Mouse (Mus musculus) limb, embryonic 15.5 days (tissue): Measurements from ENCODE around the gene Ttbk2. TPM values are rescaled to one million over a fixed set of nuclear protein-coding genes. Genes with fewer than 3 reads are reported as not detected.

Experiments used
- ATAC-seq: fragments of 200-750 bp; cut with Nextera tagmentation; 2 replicates; pipeline ENCODE4 v1.8.0; 2017; ENCODE audit warnings: low read depth, moderate TSS enrichment; ENCODE audit not compliant: insufficient number of reproducible peaks, low FRiP score, low TSS enrichment
- H3K27ac ChIP-seq: fragments of 300-500 bp; sonication (generic); 2 replicates; pipeline ENCODE4 v1.5.1; 2015; ENCODE audit warnings: moderate library complexity, mild to moderate bottlenecking, inconsistent platforms
- H3K27me3 ChIP-seq: fragments of 300-500 bp; sonication (generic); 2 replicates; pipeline ENCODE4 v1.6.1; 2015; ENCODE audit warnings: inconsistent platforms
- H3K36me3 ChIP-seq: fragments of 300-500 bp; sonication (generic); 2 replicates; pipeline ENCODE4 v1.6.1; 2015; ENCODE audit warnings: inconsistent platforms
- H3K4me1 ChIP-seq: fragments of 300-500 bp; sonication (generic); 2 replicates; pipeline ENCODE4 v1.6.1; 2015; ENCODE audit warnings: inconsistent platforms
- H3K4me2 ChIP-seq: fragments of 300-500 bp; sonication (generic); 2 replicates; pipeline ENCODE4 v1.6.1; 2015; ENCODE audit warnings: mild to moderate bottlenecking, inconsistent platforms
- H3K4me3 ChIP-seq: fragments of 300-500 bp; sonication (generic); 2 replicates; pipeline ENCODE4 v1.5.1; 2015; ENCODE audit warnings: mild to moderate bottlenecking, inconsistent platforms
- H3K9ac ChIP-seq: fragments of 300-500 bp; sonication (generic); 2 replicates; pipeline ENCODE4 v1.6.1; 2015; ENCODE audit warnings: inconsistent platforms
- H3K9me3 ChIP-seq: fragments of 300-500 bp; sonication (generic); 2 replicates; pipeline ENCODE4 v1.6.1; 2016; ENCODE audit warnings: inconsistent platforms
- WGBS: fragments of 180-500 bp; shearing (Covaris S2); methylation state at CpG from one replicate; pipeline ENCODE4 v1.1.7; 2015; 5-methylcytosine and 5-hydroxymethylcytosine counted together
- polyA plus RNA-seq: library from polyadenylated mRNA; unstranded; fragments of >200 nt; fragmentation: Nextera tagmentation; extraction: Ambion mirVana; gene quantifications from 2 replicates; pipeline ENCODE4 v1.2.1, GENCODE M21; 2015

Ttbk2 gene
- polyA plus RNA-seq, 1 experiment from 2014 or later = 3.9 TPM

GRCm38 (mm10) chr2:120707041-120707440 is 143.4 kb downstream of the Ttbk2 start:
- Histone ChIP-seq H3K9me3 (no peaks in the 10 kb centered on the region), H3K27ac (no peak overlapping the region), H3K27me3 (no peaks in the 10 kb centered on the region), H3K9ac (no peak overlapping the region), H3K4me2 (no peak overlapping the region), H3K4me1 (no peaks in the 10 kb centered on the region), H3K4me3 (no peak overlapping the region), H3K36me3 (peaks cover 30% of the 10 kb centered on the region)
- ATAC-seq = no peak

GRCm38 (mm10) chr2:120702675-120703074 is 147.7 kb downstream of the Ttbk2 start:
- 71% methylated on average over 5 of the region's 5 CpGs for WGBS
- Histone ChIP-seq H3K9ac (no peak overlapping the region), H3K27me3 (no peaks in the 10 kb centered on the region), H3K9me3 (no peaks in the 10 kb centered on the region), H3K27ac (no peak overlapping the region), H3K4me2 (no peak overlapping the region), H3K36me3 (peaks cover 52% of the 10 kb centered on the region), H3K4me1 (no peaks in the 10 kb centered on the region), H3K4me3 (no peak overlapping the region)
- no peak for ATAC-seq

GRCm38 (mm10) chr2:120700379-120700885 is 150.0 kb downstream of the Ttbk2 start:
- no peak overlapping the region for H3K4me3 ChIP-seq
- H3K36me3 ChIP-seq = peaks cover 57% of the 10 kb centered on the region
- no peaks in the 10 kb centered on the region for H3K4me1 ChIP-seq
- WGBS = 92% methylated on average over 3 of the region's 3 CpGs
- no peaks in the 10 kb centered on the region for H3K9me3 ChIP-seq
- H3K9ac ChIP-seq = no peak overlapping the region
- no peak overlapping the region for H3K4me2 ChIP-seq
- H3K27ac ChIP-seq = no peak overlapping the region
- no peaks in the 10 kb centered on the region for H3K27me3 ChIP-seq
- no peak for ATAC-seq

GRCm38 (mm10) chr2:120697767-120698166 is 152.6 kb downstream of the Ttbk2 start:
- no peaks in the 10 kb centered on the region for H3K27me3 ChIP-seq
- 84% methylated on average over 5 of the region's 5 CpGs for WGBS
- no peaks in the 10 kb centered on the region for H3K4me1 ChIP-seq
- H3K9me3 ChIP-seq = no peaks in the 10 kb centered on the region
- no peak overlapping the region for H3K4me2 ChIP-seq
- H3K36me3 ChIP-seq = peaks cover 62% of the 10 kb centered on the region
- no peak overlapping the region for H3K27ac ChIP-seq
- no peak overlapping the region for H3K4me3 ChIP-seq
- H3K9ac ChIP-seq = no peak overlapping the region
- no peak for ATAC-seq

Other genes starting within 250 kb of the Ttbk2 start
- 21.8 and 23.2 TPM in 2 replicates for gene Haus2, start 241.2 kb downstream of the Ttbk2 start, polyA plus RNA-seq
- gene Lrrc57, start 241.1 kb downstream of the Ttbk2 start, polyA plus RNA-seq = 24.4 and 25.4 TPM in 2 replicates
- gene Stard9, start 221.5 kb downstream of the Ttbk2 start, polyA plus RNA-seq = 6.1 and 7.5 TPM in 2 replicates
- gene Cdan1, start 476 bp downstream of the Ttbk2 start, polyA plus RNA-seq = 4.8 and 6.2 TPM in 2 replicates
- 21.8 and 25.5 TPM in 2 replicates for gene Ubr1, start 120.1 kb upstream of the Ttbk2 start, polyA plus RNA-seq
- 2.4 and 2.6 TPM in 2 replicates for gene Tmem62, start 126.4 kb upstream of the Ttbk2 start, polyA plus RNA-seq
- 37.3 and 39.5 TPM in 2 replicates for gene Ccndbp1, start 157.8 kb upstream of the Ttbk2 start, polyA plus RNA-seq
- gene Epb42, start 186.5 kb upstream of the Ttbk2 start, polyA plus RNA-seq = 0.47 and 1.0 TPM in 2 replicates
- gene Tgm5, start 235.2 kb upstream of the Ttbk2 start, polyA plus RNA-seq = 0.10 and 0.31 TPM in 2 replicates